In the genomic region with DNA sequence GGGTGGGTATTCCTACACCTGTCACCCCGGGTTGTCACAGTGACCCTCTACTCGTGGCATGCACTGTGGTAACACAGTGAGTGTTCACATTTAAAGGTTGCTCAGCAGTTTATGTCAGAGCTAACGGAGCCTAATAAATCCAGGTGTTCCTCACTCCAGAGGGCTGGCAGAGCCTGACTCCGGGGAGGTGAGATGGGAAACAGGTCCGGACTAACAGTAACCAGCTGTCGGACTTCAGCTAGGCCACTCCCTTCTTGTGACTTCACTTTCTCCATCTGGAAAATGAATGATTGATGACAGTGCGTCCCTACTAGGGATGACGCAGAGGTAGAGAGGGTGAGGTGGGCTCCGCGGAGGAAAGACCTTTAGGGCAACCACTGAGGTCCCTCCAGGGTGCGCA, we compare ENCODE assay signal across 15 mouse cellular contexts.
A peak's percentile ranks its signal among the peaks of the same experiment; 100 is the strongest.
DNase-seq lines count a peak whose midpoint lies in the region; ATAC-seq and TF ChIP-seq lines count a peak whose summit lies in the region.
"Had no signal": no experiment of that assay in that cellular context is flagged by ENCODE, and none has a peak within 500 bp of the region (broad histone marks: within the 10 kb centered on the region; RNA-seq: fewer than 3 reads in every experiment).

No protein-coding gene starts in this region.

- WGBS in embryonic facial prominence, embryonic 11.5 days = 55% methylated on average over 11 of the region's 11 CpGs
- 69% methylated on average over 11 of the region's 11 CpGs for WGBS in hindbrain, embryonic 16.5 days
- whole genome bisulfite sequencing in midbrain, embryonic 15.5 days = 61% methylated on average over 11 of the region's 11 CpGs

- H3K4me2 ChIP-seq in embryonic facial prominence, embryonic 11.5 days (ENCODE audit: low read depth, low read length) = no peak overlapping the region
- no peak overlapping the region for H3K4me2 ChIP-seq in hindbrain, embryonic 16.5 days (ENCODE audit: low read length)
- no peak overlapping the region for H3K4me2 ChIP-seq in midbrain, embryonic 15.5 days
- H3K4me2 ChIP-seq: heart, embryonic 13.5 days had no signal

- peak overlapping the region; percentile 20; the same call in 1 of the 2 replicates for H3K27ac ChIP-seq in gastrocnemius, adult 2 months
- H3K27ac ChIP-seq in embryonic facial prominence, embryonic 11.5 days (replicated peaks; ENCODE audit: low read depth, low read length) = no peak overlapping the region
- H3K27ac ChIP-seq in hindbrain, embryonic 16.5 days (ENCODE audit: low read depth, low read length) = peak overlapping the region; percentile 37; the same call in 1 of the 2 replicates
- peak overlapping the region; percentile 75 for H3K27ac ChIP-seq in midbrain, embryonic 15.5 days
- H3K27ac ChIP-seq: heart, embryonic 13.5 days had no signal

- H3K9ac ChIP-seq in embryonic facial prominence, embryonic 11.5 days (replicated peaks; ENCODE audit: low read length) = no peak overlapping the region
- H3K9ac ChIP-seq in hindbrain, embryonic 16.5 days (ENCODE audit: low read depth, low read length) = no peak overlapping the region
- H3K9ac ChIP-seq in midbrain, embryonic 15.5 days = no peak overlapping the region; the same call in 1 of the 2 replicates
- H3K9ac ChIP-seq: heart, embryonic 13.5 days; neural tube, embryonic 12.5 days had no signal

- H3K4me3 ChIP-seq in gastrocnemius, adult 2 months = no peak overlapping the region
- no peak overlapping the region for H3K4me3 ChIP-seq in embryonic facial prominence, embryonic 11.5 days (ENCODE audit: low read depth, low read length)
- H3K4me3 ChIP-seq in hindbrain, embryonic 16.5 days (ENCODE audit: low read length) = no peak overlapping the region
- no peak overlapping the region for H3K4me3 ChIP-seq in midbrain, embryonic 15.5 days
- H3K4me3 ChIP-seq: heart, embryonic 13.5 days; neural tube, embryonic 12.5 days had no signal

- no peak for ATAC-seq in embryonic facial prominence, embryonic 11.5 days (replicated peaks; ENCODE audit: insufficient number of reproducible peaks, low FRiP score, low TSS enrichment, low read depth)
- no peak for ATAC-seq in hindbrain, embryonic 16.5 days
- ATAC-seq in midbrain, embryonic 15.5 days (replicated peaks) = no peak

- intact Hi-C loops in gastrocnemius, adult 2 months (cut with DNase I) = no loop called here

- H3K4me1 ChIP-seq in embryonic facial prominence, embryonic 11.5 days (ENCODE audit: control insufficient read depth, insufficient read depth, low read length) = peaks cover 10% of the 10 kb centered on the region; the same call in 1 of the 2 replicates
- H3K4me1 ChIP-seq in hindbrain, embryonic 16.5 days (ENCODE audit: control insufficient read depth, insufficient read depth, low read depth, low read length) = peaks cover 52% of the 10 kb centered on the region
- H3K4me1 ChIP-seq in midbrain, embryonic 15.5 days = peaks cover 70% of the 10 kb centered on the region

- no peaks in the 10 kb centered on the region for H3K9me3 ChIP-seq in embryonic facial prominence, embryonic 11.5 days (replicated peaks; ENCODE audit: control insufficient read depth, low read length)
- H3K9me3 ChIP-seq in hindbrain, embryonic 16.5 days (ENCODE audit: control insufficient read depth, low read length) = no peaks in the 10 kb centered on the region
- H3K9me3 ChIP-seq in midbrain, embryonic 15.5 days = no peaks in the 10 kb centered on the region
- H3K9me3 ChIP-seq: heart, embryonic 13.5 days; neural tube, embryonic 12.5 days had no signal

- no peak for TF ChIP-seq CTCF in gastrocnemius, adult 2 months (IDR thresholded peaks at IDR 0.05)

- no peaks in the 10 kb centered on the region for H3K36me3 ChIP-seq in embryonic facial prominence, embryonic 11.5 days (replicated peaks; ENCODE audit: control insufficient read depth, insufficient read depth, low read depth, low read length)
- H3K36me3 ChIP-seq in hindbrain, embryonic 16.5 days (ENCODE audit: control insufficient read depth, insufficient read depth, low read length) = no peaks in the 10 kb centered on the region
- H3K36me3 ChIP-seq in midbrain, embryonic 15.5 days (replicated peaks) = no peaks in the 10 kb centered on the region
- H3K36me3 ChIP-seq: heart, embryonic 13.5 days; neural tube, embryonic 12.5 days had no signal

- no peaks in the 10 kb centered on the region for H3K27me3 ChIP-seq in embryonic facial prominence, embryonic 11.5 days (ENCODE audit: control insufficient read depth, insufficient read depth, low read length)
- H3K27me3 ChIP-seq in hindbrain, embryonic 16.5 days (replicated peaks; ENCODE audit: control insufficient read depth, insufficient read depth, low read length) = no peaks in the 10 kb centered on the region
- no peaks in the 10 kb centered on the region for H3K27me3 ChIP-seq in midbrain, embryonic 15.5 days (replicated peaks)

- no peak for DNase-seq in gastrocnemius, adult 2 months
- DNase-seq in gastrocnemius, adult 8-10 months (ENCODE audit: low spot score in 2 of 2) = no peak
- peak; percentile 64 for DNase-seq in embryonic facial prominence, embryonic 11.5 days (ENCODE audit: low spot score)
- DNase-seq in spleen, postnatal 36 days (ENCODE audit: low spot score in 2 of 2) = no peak
- no peak for DNase-seq in kidney, postnatal 36 days
- DNase-seq in adrenal gland, postnatal 4 days (ENCODE audit: low spot score in 2 of 2) = no peak
- DNase-seq: cerebellum, adult 8-10 months; embryo, embryonic 11 days; kidney, adult 9 months; lung, adult 2 months; spleen, adult 18-20 months had no signal
